Mouse (Mus musculus) adrenal gland (tissue): Measurements from ENCODE around the gene Siah1a.

Experiments
- intact Hi-C: fragments of 180-260 bp; cut with DNase I; formaldehyde crosslinking; loops from one replicate; pipeline ENCODE4 v1.15.1; 2025

The Siah1a gene

DNA sequence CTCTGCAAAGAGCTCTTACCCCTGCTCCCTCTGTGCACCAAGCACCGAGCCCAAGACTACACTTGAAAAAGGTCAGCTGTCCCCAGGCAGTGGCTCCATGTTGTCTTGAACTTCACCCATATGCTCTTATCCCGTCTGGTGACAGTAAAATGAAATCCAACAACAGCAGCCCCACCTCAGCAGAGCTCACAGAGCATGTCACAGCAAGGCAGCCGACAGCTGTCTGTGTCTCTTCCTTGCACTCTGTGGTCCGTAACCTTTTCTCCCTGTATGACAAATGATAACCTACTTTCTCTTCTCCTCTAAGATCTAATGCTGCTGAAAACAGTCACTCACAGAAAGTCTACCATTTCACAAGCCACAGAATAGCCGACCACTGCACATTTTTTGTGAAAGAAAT lies 39.0 kb downstream of the Siah1a start:
- intact Hi-C loops = no loop called here

- intact Hi-C loops = no loop called here
These were observed 40.4 kb downstream of the Siah1a start for GRCm38 (mm10) chr8:86705317-86705716.

- intact Hi-C loops = no loop called here
These were observed 43.3 kb downstream of the Siah1a start for GRCm38 (mm10) chr8:86702453-86702852.

- intact Hi-C loops = no loop called here
These were observed 46.3 kb downstream of the Siah1a start for GRCm38 (mm10) chr8:86699471-86699870.

GRCm38 (mm10) chr8:86698811-86699421 lies 46.8 kb downstream of the Siah1a start:
- intact Hi-C loops = no loop called here

- intact Hi-C loops = no loop called here
These were observed 50.0 kb downstream of the Siah1a start for GRCm38 (mm10) chr8:86695703-86696102.

GRCm38 (mm10) chr8:86694011-86694410 lies 51.7 kb downstream of the Siah1a start:
- intact Hi-C loops = no loop called here

GRCm38 (mm10) chr8:86692107-86692506 lies 53.6 kb downstream of the Siah1a start:
- intact Hi-C loops = no loop called here

GRCm38 (mm10) chr8:86686629-86687028 lies 59.1 kb downstream of the Siah1a start:
- intact Hi-C loops = no loop called here
